Mouse (Mus musculus) E14TG2a.4 (cell line): ENCODE data around the gene Tubg2.

Experiments used
- CTCF ChIP-seq: conservative IDR thresholded peaks from 2 replicates; pipeline ENCODE4 v1.5.1; 2014; ENCODE audit warnings: low read length
- POU5F1 ChIP-seq: IDR thresholded peaks from 2 replicates; pipeline ENCODE4 v1.6.1; 2014; ENCODE audit warnings: low read length, borderline replicate concordance

DNA sequence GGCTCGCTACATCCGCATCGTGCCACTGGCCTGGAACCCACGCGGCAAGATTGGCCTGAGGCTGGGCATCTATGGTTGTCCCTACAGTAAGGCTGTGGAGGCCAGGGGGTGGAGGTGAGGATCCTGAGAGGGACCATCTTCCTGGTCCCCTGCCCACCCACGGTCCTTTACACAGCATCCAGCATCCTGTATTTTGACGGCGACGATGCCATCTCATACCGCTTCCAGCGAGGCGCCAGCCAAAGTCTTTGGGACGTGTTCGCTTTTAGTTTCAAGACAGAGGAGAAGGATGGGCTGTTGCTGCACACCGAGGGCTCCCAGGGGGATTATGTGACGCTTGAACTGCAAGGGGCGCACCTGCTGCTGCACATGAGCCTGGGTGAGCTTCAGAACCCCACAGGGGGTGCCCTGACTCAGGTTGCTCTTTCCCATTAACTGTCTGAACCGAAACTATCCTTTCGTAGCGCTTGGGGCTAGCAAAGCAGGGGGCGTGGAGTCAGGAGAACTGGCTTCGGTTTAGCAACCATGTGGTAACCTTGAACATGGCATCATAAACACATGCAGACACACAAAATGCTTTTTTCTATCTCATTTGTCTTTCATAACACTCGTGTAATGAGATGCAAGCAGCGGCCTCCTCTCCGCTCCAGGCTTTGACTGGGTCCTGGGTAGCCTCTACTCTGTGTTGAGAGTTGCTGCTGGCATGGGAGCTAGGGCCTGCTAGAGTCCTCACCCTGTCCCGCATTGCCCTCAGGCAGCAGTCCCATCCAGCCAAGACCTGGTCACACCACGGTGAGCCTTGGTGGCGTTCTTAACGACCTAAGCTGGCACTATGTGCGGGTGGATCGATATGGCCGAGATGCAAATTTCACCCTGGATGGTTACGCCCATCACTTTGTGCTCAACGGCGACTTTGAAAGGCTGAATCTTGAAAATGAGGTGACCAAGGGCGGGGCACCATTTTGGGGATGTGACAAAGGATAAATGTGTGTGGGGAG, 22.7 kb downstream of the Tubg2 start:
- TF ChIP-seq CTCF, result no peak
- no peak for TF ChIP-seq POU5F1
